In genomic region chr6:136884766-136885165, GRCm38 (mm10) we compare ENCODE assay signal across 13 mouse cellular contexts. TPM values are rescaled to one million over a fixed set of nuclear protein-coding genes. Genes with fewer than 3 reads are reported as not detected.
"Had no signal": no experiment of that assay in that cellular context is flagged by ENCODE, and none has a peak within 500 bp of the region (broad histone marks: within the 10 kb centered on the region; RNA-seq: fewer than 3 reads in every experiment).

No protein-coding gene starts in this region.

RNA-seq across cellular contexts. Expression of gene Mgp, which starts 9.1 kb away (rescaled TPM):
- polyA plus RNA-seq: inflammation-experienced regulatory T-cells, adult 6 months had no signal

RNA-seq across cellular contexts. Expression of gene Erp27, which starts 37.2 kb away (rescaled TPM):
- polyA plus RNA-seq: hindbrain, embryonic 10.5 days; hindbrain, embryonic 12.5 days; hindbrain, embryonic 14.5 days had no signal

RNA-seq across cellular contexts. Expression of gene Pde6h, which starts 38.9 kb away (rescaled TPM):
- polyA plus RNA-seq: heart, embryonic 10.5 days; heart, embryonic 14.5 days; hindbrain, embryonic 10.5 days; hindbrain, embryonic 12.5 days; inflammation-experienced regulatory T-cells, adult 6 months; intestine, embryonic 15.5 days; limb, embryonic 10.5 days; liver, embryonic 12.5 days; liver, embryonic 16.5 days had no signal

RNA-seq across cellular contexts. Expression of gene Smco3, which starts 49.5 kb away (rescaled TPM):
- polyA plus RNA-seq: heart, embryonic 10.5 days; heart, embryonic 12.5 days; heart, embryonic 14.5 days; heart, embryonic 16.5 days; hindbrain, embryonic 10.5 days; limb, embryonic 10.5 days; limb, embryonic 12.5 days; liver, embryonic 12.5 days; liver, embryonic 16.5 days had no signal
